Mouse (Mus musculus) heart, embryonic 16.5 days (tissue): Measurements from ENCODE around the gene Nt5c. TPM values are rescaled to one million over a fixed set of nuclear protein-coding genes. Genes with fewer than 3 reads are reported as not detected.
"Not testable (repeated sequence)": the region's sequence is repeated elsewhere in the genome, so short reads cannot be mapped to it uniquely, and the experiment has no call there.

Experiments
- ATAC-seq: fragments of 200-750 bp; cut with Nextera tagmentation; replicated peaks from 2 replicates; pipeline ENCODE4 v1.8.0; 2017; ENCODE audit warnings: moderate number of reproducible peaks; ENCODE audit not compliant: insufficient read depth, low FRiP score; ENCODE audit errors: extremely low read depth
- H3K27ac ChIP-seq: fragments of 300-500 bp; sonication (generic); 2 replicates; pipeline ENCODE4 v1.5.1; 2014; ENCODE audit warnings: mild to moderate bottlenecking, low read length, control low read depth, moderate library complexity
- H3K27me3 ChIP-seq: fragments of 300-500 bp; sonication (generic); 2 replicates; pipeline ENCODE4 v1.6.1; 2014; ENCODE audit warnings: low read length, mixed read lengths; ENCODE audit not compliant: control insufficient read depth, insufficient read depth
- H3K36me3 ChIP-seq: fragments of 300-500 bp; sonication (generic); 2 replicates; pipeline ENCODE4 v1.6.1; 2014; ENCODE audit not compliant: control insufficient read depth, insufficient read depth
- H3K4me1 ChIP-seq: fragments of 300-500 bp; sonication (generic); 2 replicates; pipeline ENCODE4 v1.6.1; 2014; ENCODE audit warnings: low read length, mixed read lengths; ENCODE audit not compliant: control insufficient read depth, insufficient read depth
- H3K4me2 ChIP-seq: fragments of 300-500 bp; sonication (generic); 2 replicates; pipeline ENCODE4 v1.6.1; 2014; ENCODE audit warnings: low read depth, mild to moderate bottlenecking, control low read depth, low read length
- H3K4me3 ChIP-seq: fragments of 300-500 bp; sonication (generic); 2 replicates; pipeline ENCODE4 v1.5.1; 2014; ENCODE audit warnings: mild to moderate bottlenecking, control low read depth, low read length
- H3K9ac ChIP-seq: fragments of 300-500 bp; sonication (generic); 2 replicates; pipeline ENCODE4 v1.6.1; 2014; ENCODE audit warnings: low read length, control low read depth
- H3K9me3 ChIP-seq: fragments of 300-500 bp; sonication (generic); replicated peaks from 2 replicates; pipeline ENCODE4 v1.6.1; 2016; ENCODE audit warnings: low read length; ENCODE audit not compliant: control insufficient read depth
- WGBS: fragments of 180-500 bp; shearing (Covaris S2); extraction: QIAGEN DNeasy Blood & Tissue Kit; methylation state at CpG from one replicate; pipeline ENCODE4 v1.1.7; 2014; 5-methylcytosine and 5-hydroxymethylcytosine counted together
- polyA plus RNA-seq: library from polyadenylated mRNA; unstranded; fragments of >200 nt; fragmentation: Nextera tagmentation; extraction: Ambion mirVana; gene quantifications from 2 replicates; pipeline ENCODE4 v1.2.1, GENCODE M21; 2015

Nt5c gene
- polyA plus RNA-seq, 1 experiment from 2014 or later = 64.9 TPM

GRCm38 (mm10) chr11:115512407-115513183, 20.9 kb upstream of the Nt5c start:
- H3K9ac ChIP-seq = peak overlapping the region; percentile 98
- peak overlapping the region; percentile 94 for H3K4me2 ChIP-seq
- 20% methylated on average over 8 of the region's 8 CpGs for WGBS
- no peak for ATAC-seq
- H3K27me3 ChIP-seq = no peaks in the 10 kb centered on the region
- peak overlapping the region; percentile 93 for H3K4me3 ChIP-seq
- H3K27ac ChIP-seq = peak overlapping the region; percentile 90
- no peaks in the 10 kb centered on the region for H3K36me3 ChIP-seq
- peaks cover 51% of the 10 kb centered on the region for H3K4me1 ChIP-seq
- H3K9me3 ChIP-seq = no peaks in the 10 kb centered on the region

GRCm38 (mm10) chr11:115512004-115512403, 20.3 kb upstream of the Nt5c start:
- WGBS = 41% methylated on average over 3 of the region's 3 CpGs
- Histone ChIP-seq H3K27me3 (no peaks in the 10 kb centered on the region), H3K9me3 (no peaks in the 10 kb centered on the region), H3K9ac (peak overlapping the region; percentile 98), H3K27ac (peak overlapping the region; percentile 90), H3K4me1 (peaks cover 53% of the 10 kb centered on the region), H3K4me2 (peak overlapping the region; percentile 94), H3K4me3 (peak overlapping the region; percentile 93), H3K36me3 (no peaks in the 10 kb centered on the region)
- ATAC-seq = no peak

GRCm38 (mm10) chr11:115511121-115511520, 19.5 kb upstream of the Nt5c start:
- H3K4me1 ChIP-seq = peaks cover 60% of the 10 kb centered on the region
- WGBS = 68% methylated on average over 2 of the region's 2 CpGs
- H3K4me3 ChIP-seq = peak overlapping the region; percentile 93
- H3K27ac ChIP-seq = 0 out of 2 replicates have a peak overlapping the region, but pooled peaks have one; percentile 30
- H3K4me2 ChIP-seq = peak overlapping the region; percentile 94
- no peaks in the 10 kb centered on the region for H3K9me3 ChIP-seq
- ATAC-seq = no peak
- peak overlapping the region; percentile 98 for H3K9ac ChIP-seq
- H3K27me3 ChIP-seq = no peaks in the 10 kb centered on the region
- no peaks in the 10 kb centered on the region for H3K36me3 ChIP-seq

GRCm38 (mm10) chr11:115510507-115510888, 18.8 kb upstream of the Nt5c start:
- Histone ChIP-seq H3K27ac (peak overlapping the region; percentile 62), H3K27me3 (no peaks in the 10 kb centered on the region), H3K4me2 (peak overlapping the region; percentile 94), H3K4me1 (peaks cover 62% of the 10 kb centered on the region), H3K9ac (peak overlapping the region; percentile 98; the same call in 1 of the 2 replicates), H3K4me3 (0 out of 2 replicates have a peak overlapping the region, but pooled peaks have one; percentile 4), H3K36me3 (no peaks in the 10 kb centered on the region), H3K9me3 (no peaks in the 10 kb centered on the region)
- ATAC-seq = no peak
- 43% methylated on average over 5 of the region's 5 CpGs for WGBS

GRCm38 (mm10) chr11:115509773-115510506, 18.3 kb upstream of the Nt5c start:
- no peak overlapping the region for H3K4me3 ChIP-seq
- H3K27ac ChIP-seq = peak overlapping the region; percentile 62
- H3K9ac ChIP-seq = peak overlapping the region; percentile 14
- H3K27me3 ChIP-seq = no peaks in the 10 kb centered on the region
- no peaks in the 10 kb centered on the region for H3K36me3 ChIP-seq
- peak overlapping the region; percentile 94 for H3K4me2 ChIP-seq
- peaks cover 60% of the 10 kb centered on the region for H3K4me1 ChIP-seq
- 30% methylated on average over 6 of the region's 6 CpGs for WGBS
- ATAC-seq = no peak
- H3K9me3 ChIP-seq = no peaks in the 10 kb centered on the region

GRCm38 (mm10) chr11:115508061-115508460, 16.4 kb upstream of the Nt5c start:
- no peaks in the 10 kb centered on the region for H3K9me3 ChIP-seq
- no peak overlapping the region for H3K4me2 ChIP-seq
- ATAC-seq = no peak
- peaks cover 62% of the 10 kb centered on the region for H3K4me1 ChIP-seq
- H3K27me3 ChIP-seq = no peaks in the 10 kb centered on the region
- no peak overlapping the region for H3K27ac ChIP-seq
- H3K9ac ChIP-seq = no peak overlapping the region
- peaks cover 3% of the 10 kb centered on the region; the same call in 1 of the 2 replicates for H3K36me3 ChIP-seq
- 80% methylated on average over 2 of the region's 2 CpGs for WGBS
- H3K4me3 ChIP-seq = no peak overlapping the region

GRCm38 (mm10) chr11:115506586-115506985, 14.9 kb upstream of the Nt5c start:
- no peak overlapping the region for H3K4me2 ChIP-seq
- H3K9me3 ChIP-seq = no peaks in the 10 kb centered on the region
- H3K9ac ChIP-seq = no peak overlapping the region
- peak overlapping the region; percentile 67 for H3K27ac ChIP-seq
- no peaks in the 10 kb centered on the region for H3K27me3 ChIP-seq
- peaks cover 14% of the 10 kb centered on the region for H3K36me3 ChIP-seq
- H3K4me3 ChIP-seq = no peak overlapping the region
- peak; percentile 30; the same call in 1 of the 2 replicates for ATAC-seq
- 35% methylated on average over 3 of the region's 3 CpGs for WGBS
- H3K4me1 ChIP-seq = peaks cover 48% of the 10 kb centered on the region

- Histone ChIP-seq H3K4me1 (peaks cover 17% of the 10 kb centered on the region), H3K36me3 (peaks cover 41% of the 10 kb centered on the region), H3K4me3 (no peak overlapping the region), H3K9me3 (no peaks in the 10 kb centered on the region), H3K27me3 (no peaks in the 10 kb centered on the region), H3K4me2 (no peak overlapping the region), H3K27ac (no peak overlapping the region), H3K9ac (no peak overlapping the region)
- WGBS = 89% methylated on average over 6 of the region's 6 CpGs
- ATAC-seq = no peak
Measured at GRCm38 (mm10) chr11:115502636-115503035, 11.0 kb upstream of the Nt5c start.

GRCm38 (mm10) chr11:115496559-115496958, 4.9 kb upstream of the Nt5c start:
- WGBS = 90% methylated on average over 9 of the region's 9 CpGs
- not testable (repeated sequence) for H3K4me1 ChIP-seq, H3K4me2 ChIP-seq, H3K27me3 ChIP-seq, H3K9ac ChIP-seq, H3K27ac ChIP-seq, H3K9me3 ChIP-seq, ATAC-seq, H3K4me3 ChIP-seq
- peaks cover 31% of the 10 kb centered on the region for H3K36me3 ChIP-seq
